Mouse (Mus musculus) adrenal gland, postnatal 10 days (tissue): ENCODE data around the gene Lsg1. TPM values are rescaled to one million over a fixed set of nuclear protein-coding genes. Genes with fewer than 3 reads are reported as not detected.
A peak's percentile ranks its signal among the peaks of the same experiment; 100 is the strongest.

Source experiments
- DNase-seq: peaks from one replicate; pipeline ENCODE4 v3.0.0; 2021; ENCODE audit warnings: mixed read lengths
- total RNA-seq, 2 experiments: library from RNA; stranded (reverse); gene quantifications; 2 replicates each; pipeline ENCODE4 v1.2.3; 2021

Lsg1 gene
- total RNA-seq, 2 experiments from 2014 or later, result 34.4 to 35.2 TPM

DNA sequence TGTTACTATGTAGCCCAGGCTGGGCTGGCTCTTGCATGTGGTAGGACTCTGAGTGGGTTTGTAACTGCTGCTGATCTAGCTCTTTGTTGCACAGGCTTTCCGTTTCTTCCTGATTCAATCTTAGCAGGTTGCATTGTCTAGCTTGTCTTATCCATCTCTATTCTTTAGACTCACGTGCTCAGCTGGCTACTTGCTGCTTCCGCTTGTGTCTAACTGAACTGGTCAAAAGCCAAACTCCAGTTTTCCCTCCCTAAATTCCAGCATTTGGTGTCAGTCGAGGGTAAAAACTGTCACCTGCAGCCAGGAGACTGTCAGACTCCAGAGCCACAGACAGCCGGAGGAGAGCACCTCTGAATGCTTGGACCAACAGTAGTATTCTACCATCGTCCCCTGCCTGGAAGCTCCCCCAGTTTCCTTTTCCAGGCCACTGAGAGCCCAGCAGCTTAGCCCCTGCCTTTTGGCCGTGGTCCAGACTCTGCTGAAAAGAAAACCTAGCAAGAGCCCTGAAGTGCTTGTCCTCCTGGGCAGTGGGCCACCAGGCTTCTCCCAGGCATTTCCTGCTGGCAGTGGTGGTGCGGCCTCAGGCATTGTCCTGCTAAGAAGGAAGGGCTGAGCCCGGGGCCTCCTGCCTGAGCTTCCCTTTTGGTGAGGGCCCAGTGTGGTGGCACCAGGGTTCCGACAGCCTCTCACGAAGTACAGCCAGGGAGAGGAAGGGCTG, 34.6 kb downstream of the Lsg1 start:
- peak; percentile 76 for DNase-seq

GRCm38 (mm10) chr16:30550748-30551192, 36.6 kb downstream of the Lsg1 start, which contains the start of gene Tmem44:
TSS of gene Tmem44 (minus strand) at chr16:30550842.
- DNase-seq, result no peak

DNA sequence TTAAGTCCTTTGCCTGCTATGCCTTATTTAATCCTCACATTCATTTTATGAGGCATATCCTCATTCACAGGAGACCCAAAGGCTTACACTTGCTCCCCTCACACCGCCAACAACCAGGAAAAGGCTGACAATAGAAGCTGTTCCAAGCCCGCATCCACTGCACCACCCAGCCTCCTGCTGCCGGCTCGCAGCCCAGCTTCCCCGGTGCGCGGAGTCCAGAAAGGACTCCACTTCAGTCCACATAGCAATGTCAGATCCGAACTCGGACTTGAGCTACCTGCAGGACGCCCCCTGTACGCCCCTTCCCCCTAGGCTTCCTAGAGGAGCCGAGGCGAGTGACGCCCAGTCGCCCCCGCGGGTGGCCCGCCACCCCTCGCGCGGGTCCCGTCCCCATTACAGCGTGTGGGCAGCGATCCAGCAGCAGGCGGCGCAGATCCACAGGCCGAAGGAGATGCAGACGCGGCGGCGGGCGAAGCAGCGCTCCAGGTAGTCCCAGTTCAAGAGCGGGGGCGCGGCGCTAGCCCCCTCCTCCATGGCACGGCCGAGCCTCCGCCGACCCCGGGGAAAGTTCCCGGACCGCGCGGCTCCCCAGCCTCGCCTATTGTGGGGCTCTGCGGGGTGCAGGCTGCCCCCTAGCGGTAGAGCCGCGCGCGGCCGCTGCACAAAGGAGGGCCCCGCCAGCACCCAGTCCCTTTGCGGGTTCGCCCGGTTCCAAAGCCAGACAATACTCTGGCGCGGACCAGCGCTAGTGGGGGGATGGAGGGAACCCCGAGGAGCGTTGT, 37.2 kb downstream of the Lsg1 start:
- peak; percentile 89 for DNase-seq

DNA sequence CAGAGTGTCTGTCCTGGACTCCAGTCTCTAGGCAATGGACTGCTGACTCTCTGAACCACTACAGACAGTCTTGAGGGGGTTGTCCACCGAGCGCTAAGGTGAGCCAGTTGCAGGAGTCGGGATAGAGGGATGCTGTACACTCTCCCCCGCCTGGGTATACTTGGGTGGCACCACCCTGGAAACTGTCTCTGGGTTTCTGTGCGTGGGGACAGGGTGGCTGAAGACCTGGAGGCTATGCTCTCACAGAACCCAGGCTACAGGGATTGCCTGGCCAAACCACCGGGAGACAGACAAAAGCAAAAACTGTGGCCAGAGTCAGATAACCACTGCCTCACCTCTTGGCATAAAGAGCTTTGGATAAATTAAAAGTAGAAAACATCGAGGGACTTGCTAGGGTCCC, 37.9 kb downstream of the Lsg1 start:
- DNase-seq, result no peak

GRCm38 (mm10) chr16:30548291-30548690, 39.1 kb downstream of the Lsg1 start:
- no peak for DNase-seq

GRCm38 (mm10) chr16:30544693-30545092, 42.7 kb downstream of the Lsg1 start:
- DNase-seq, result no peak

- no peak for DNase-seq
Measured at GRCm38 (mm10) chr16:30543386-30543785, 44.0 kb downstream of the Lsg1 start.

- no peak for DNase-seq
Measured at GRCm38 (mm10) chr16:30542826-30543225, 44.6 kb downstream of the Lsg1 start.

- DNase-seq, result no peak
Measured at GRCm38 (mm10) chr16:30540107-30541001, 47.0 kb downstream of the Lsg1 start.

GRCm38 (mm10) chr16:30539433-30539832, 48.0 kb downstream of the Lsg1 start:
- DNase-seq, result peak; percentile 74

DNA sequence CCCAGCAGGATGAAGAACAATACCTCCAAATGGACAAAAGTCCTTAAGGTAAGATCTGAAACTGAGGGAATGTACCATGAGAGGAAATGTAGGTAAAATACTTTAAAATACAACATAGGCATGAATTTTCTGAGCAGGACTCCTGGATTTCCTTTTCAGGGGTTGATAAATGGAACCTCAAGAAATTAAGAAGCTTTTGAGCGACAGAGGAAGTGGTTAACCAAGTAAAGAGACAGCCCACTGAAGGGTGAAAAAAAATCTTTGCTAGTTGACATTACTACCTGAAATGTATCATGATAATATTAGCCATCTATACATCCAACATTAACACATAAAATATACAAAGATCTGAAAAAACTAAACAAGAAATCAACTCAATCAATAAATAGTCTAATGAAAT, 52.3 kb downstream of the Lsg1 start:
- no peak for DNase-seq

GRCm38 (mm10) chr16:30533592-30533991, 53.8 kb downstream of the Lsg1 start:
- no peak for DNase-seq

- DNase-seq, result no peak
Measured at GRCm38 (mm10) chr16:30532929-30533328, 54.5 kb downstream of the Lsg1 start.

GRCm38 (mm10) chr16:30531761-30532406, 55.5 kb downstream of the Lsg1 start:
- peak; percentile 69 for DNase-seq

DNA sequence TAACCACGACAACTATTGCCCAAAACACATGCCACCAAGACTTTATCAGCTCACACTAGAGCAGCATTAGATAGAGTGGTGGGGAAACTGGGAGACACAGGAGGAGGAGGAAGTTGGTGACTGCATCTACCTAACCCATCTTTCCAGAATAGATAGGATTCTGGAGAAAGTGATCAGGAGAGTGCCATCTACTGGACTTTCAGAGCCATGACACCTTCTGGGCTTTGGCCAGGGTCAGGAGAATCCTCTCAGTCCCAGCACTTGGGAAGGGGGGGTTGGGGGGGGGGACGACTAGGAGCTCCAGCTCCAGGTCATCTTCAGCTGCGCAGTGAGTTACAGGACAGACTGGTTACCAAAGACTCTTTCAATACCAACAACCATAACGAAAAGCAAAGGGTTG, 56.6 kb downstream of the Lsg1 start:
- peak; percentile 49 for DNase-seq

DNA sequence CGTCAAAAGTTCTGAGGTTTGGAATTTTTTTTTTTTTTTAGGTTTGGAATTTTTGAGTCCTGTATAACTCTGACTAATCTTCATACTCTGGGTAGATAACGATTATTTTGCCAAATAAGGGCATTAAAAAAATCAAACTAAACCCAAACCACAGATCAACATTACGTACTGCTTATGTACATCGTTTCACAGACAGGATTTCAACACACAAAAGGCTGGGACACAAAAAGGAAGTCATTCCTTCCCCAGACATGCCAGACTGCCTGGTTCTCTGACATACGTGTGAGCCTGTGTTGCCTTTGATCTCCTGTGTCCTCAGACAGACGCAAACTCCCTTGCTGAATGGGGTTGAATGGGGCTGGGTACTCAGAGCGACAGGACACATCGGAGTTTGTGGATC, 59.0 kb downstream of the Lsg1 start:
- no peak for DNase-seq

GRCm38 (mm10) chr16:30527889-30528288, 59.5 kb downstream of the Lsg1 start:
- no peak for DNase-seq

DNA sequence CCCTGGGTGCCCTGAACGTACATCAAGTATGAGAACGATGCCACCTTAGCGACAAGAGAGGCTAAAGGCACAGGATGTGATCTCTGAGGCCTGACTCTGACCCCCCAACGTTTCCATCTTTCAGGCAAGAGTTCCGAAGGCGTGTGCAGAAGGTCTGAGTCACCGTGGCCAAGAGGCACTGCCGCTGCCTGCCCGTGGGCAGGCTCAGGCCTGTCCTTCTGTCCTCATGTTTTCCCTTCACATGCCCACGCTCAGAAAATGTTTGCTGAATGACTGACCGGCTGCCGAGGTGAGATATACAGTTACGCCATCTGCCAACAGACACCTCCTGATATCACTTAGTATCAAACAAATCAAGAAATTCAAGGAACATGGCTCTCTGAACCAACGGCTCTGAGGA, 61.6 kb downstream of the Lsg1 start:
- DNase-seq, result no peak

GRCm38 (mm10) chr16:30524481-30524880, 62.9 kb downstream of the Lsg1 start:
- peak; percentile 61 for DNase-seq

DNA sequence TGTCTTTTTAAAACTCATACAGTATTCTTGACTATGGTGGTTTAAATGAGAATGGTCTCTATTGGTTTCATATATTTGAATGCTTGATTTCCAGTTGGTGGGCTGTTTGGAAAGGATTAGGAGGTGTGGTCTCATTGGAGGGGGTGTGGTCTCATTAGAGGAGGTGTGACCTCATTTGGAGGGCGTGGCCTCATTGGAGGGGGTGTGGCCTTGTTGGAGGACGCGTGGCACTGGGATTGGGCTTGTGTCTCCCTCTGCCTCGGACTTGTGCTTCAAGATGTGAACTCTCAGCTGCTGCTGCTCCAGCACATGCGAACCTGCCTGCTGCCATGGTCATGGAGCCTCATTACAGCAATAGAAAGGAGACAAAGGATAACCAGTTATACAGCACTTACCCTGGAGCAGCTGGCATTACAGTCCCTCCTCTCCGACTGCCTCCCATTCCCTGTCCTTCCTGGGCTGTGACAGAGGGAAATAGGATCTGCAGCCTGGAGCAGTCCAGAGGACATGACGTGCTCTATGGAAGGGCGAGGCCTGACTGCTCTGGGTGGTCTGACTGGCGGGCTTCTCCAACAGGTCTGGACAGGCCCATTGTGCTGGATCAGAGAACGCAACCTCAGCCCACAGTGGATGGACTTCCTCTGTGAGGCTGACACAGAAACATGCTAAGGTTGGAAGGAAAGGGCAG, 65.0 kb downstream of the Lsg1 start:
- no peak for DNase-seq

DNA sequence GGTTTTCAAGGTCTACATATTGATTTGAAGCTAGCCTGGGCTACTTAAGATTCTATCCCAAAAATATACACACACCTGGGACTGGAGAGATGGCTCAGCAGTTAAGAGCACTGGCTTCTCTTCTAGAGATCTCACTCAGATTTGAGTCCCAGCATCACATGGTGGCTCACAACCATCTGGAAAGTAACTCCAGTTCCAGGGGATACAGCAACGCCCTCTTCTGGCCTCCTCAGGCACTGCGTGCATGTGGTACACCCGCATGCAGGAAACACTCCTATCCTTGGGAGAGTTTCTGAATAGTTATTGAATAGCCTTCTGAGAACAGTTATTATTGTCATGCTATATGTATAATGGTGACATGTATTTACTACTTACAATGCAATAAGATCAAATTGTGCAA, 66.2 kb downstream of the Lsg1 start:
- DNase-seq, result no peak
